Mouse (Mus musculus): ENCODE data around the gene Slc26a11.

The Slc26a11 gene

DNA sequence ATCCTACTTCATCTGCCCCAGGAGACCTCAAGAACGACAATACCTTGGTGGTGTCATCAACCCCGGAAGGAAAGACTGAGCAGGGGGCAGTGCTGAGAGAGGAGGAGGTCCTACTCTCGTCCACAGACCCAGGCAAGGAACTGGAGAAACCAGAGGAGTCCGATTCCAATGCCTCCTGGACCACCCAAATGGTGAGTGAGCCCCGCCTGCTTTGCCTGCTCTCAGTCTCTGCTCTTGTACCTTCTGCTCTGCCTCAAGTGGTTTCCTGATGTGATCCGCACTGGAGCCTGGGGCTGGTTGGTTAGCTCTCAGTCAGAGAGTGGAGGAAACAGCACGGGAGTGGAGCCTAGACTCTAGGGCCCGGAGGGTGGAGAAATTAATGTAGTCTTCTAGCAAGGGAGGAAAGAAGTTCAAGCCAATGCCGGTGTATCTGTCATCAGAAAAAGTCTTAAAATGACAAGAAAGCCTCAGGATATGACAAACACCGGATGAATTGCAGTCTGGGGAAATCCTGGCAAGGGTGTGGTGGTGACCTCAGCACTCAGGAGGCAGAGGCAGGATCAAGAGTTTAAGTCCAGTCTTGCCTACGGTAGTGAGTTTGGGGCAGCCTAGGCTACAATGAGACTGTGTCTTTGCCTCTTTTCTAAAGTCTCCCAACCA, 47.3 kb downstream of the Slc26a11 start:
- DNase-seq (ENCODE audit: low spot score in 2 of 2) = no peak

DNA sequence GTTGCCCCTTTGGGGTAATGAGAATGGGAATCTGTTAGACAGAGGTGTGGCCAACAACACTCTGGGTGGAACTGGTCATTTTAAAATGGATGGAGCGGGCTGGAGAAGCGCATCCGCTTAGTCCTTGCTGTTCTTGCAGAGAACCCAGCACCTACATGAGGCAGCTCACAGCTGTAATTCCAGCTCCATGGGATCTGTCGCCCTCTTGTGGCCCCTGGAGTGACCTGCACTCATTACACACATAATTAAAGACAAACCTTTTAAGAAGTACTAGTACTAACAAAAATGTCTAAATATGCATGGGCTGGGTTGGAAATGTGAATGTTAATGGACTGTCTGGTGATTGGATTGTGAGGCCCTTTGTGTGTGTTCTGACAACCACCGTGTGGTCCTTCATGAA, 49.3 kb downstream of the Slc26a11 start:
- DNase-seq (ENCODE audit: low spot score in 2 of 2) = no peak

DNA sequence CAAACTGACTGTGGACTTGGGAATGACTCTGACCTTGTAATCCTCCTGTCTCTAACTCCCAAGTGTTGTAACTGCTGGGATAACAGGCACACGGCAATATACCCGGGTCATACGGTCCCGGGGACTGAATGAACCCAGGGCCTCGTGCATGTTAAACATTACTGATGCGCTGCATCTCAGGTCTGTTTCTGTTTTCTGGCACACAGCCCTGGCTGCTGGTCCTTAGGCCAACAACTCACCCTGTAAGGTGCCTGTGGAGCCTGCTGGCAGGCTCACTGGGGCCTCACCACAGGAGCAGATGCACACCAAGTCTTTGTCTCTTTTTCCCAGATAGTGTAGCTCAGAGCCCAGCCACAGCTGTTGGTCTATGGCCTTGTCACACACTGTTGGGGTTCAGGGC, 52.0 kb downstream of the Slc26a11 start:
- no peak for DNase-seq (ENCODE audit: low spot score in 2 of 2)

DNA sequence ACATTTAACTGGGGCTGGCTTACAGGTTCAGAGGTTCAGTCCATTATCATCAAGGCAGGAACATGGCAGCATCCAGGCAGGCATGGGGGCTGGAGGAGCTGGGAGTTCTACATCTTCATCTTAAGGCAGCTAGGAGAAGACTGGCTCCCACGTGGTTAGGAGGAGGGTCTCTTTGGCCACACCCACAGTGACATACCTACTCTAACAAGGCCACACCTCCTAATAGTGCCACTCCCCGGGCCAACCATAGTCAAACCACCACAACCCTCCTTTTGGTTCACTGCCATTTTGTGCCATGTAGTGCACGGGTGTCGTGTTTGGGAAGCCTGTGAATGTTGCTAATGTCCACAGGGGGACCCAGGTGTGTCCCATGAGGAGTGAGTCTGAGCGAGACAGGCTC, 52.6 kb downstream of the Slc26a11 start:
- no peak for DNase-seq (ENCODE audit: low spot score in 2 of 2)

DNA sequence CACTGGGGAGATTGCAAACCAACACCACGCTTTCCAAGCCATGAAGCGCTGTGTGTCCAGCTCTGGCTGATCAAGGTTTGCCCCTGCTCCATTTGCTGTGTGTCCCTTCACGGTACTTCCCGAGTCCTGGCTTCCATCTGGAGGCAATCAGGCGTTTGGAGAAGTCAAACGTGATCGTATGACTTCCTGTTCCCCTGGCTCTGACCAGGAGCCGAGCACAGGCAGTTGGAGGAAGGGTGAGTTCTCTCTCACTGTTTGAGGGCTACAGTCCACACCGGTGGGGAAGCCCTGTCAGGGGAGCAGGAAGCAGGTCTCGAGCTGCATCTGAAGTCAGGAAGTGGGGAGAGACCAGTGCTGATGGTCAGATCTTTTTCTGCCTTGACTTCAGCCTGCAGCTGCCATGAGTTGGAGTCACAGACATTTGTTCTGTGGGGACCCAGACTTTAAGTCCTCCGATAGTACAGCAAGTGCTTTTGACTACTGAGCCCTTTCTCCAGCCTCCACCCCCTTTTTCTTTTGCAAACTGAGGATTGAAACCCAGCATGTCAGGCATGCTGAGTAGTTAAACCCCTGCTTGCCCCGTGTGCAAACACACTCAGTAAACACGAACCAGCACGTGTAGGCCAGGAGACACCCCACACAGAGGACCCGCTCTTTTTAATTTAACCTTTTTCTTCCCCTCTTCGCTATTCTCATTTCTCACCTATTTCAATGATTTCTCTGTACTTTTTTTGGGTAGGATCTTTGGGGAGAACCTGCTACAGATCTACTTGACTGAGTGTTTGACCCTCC, 64.2 kb downstream of the Slc26a11 start:
- DNase-seq (ENCODE audit: low spot score in 2 of 2) = no peak

DNA sequence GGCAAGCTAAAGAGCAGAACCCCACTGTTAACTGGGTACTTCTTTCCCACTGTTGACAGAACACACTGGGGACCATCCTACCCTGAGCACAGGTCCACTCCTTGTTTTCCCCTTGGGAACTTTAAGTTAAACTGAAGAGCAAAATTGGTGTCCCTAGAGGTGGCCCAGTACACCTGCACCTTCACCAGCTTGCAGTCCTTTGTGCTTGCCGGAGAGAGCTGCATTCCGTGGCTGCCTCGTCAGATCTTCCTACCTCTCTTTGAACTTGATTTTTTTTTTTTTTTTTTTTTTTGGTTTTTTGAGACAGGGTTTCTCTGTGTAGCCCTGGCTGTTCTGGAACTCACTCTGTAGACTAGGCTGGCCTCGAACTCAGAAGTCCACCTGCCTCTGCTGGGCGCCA, 65.1 kb downstream of the Slc26a11 start:
- no peak for DNase-seq (ENCODE audit: low spot score in 2 of 2)

DNA sequence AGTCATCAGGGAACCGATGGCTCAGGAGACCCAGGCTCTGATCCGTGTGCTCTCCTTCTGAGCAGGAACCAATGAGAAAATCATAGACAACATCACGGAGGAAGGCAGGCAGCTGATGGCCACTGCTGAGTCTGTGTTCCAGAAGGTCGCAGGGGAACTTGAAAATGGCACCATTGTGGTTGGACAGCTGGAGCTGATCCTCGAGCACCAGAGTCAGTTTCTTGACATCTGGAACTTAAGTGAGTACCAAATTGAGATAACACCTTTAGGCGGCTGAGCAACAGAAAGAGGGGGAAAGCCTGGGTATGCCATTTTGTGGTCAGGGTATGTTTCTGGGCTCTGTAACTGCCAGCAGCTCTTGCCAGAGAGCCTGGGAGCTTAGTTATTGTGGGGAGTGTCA, 72.1 kb downstream of the Slc26a11 start:
- DNase-seq (ENCODE audit: low spot score in 2 of 2) = no peak

DNA sequence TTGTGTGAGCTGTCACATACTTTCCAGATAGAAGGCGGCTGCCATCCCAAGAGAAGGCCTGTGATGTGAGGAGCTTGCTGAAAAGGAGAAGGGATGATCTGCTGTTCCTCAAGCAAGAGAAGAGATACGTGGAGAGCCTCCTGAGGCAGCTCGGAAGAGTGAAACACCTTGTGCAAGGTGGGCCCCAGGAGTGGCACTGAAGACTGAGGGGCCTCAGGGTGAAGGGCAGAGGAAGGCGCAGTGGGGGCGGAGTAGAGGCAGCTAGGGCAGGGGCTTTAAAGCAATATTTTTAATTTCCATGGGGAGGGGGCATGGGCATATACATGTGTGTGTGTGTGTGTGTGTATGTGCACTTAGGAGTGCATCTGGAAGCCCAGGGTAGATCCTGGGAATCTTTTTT, 72.6 kb downstream of the Slc26a11 start:
- DNase-seq (ENCODE audit: low spot score in 2 of 2) = no peak

DNA sequence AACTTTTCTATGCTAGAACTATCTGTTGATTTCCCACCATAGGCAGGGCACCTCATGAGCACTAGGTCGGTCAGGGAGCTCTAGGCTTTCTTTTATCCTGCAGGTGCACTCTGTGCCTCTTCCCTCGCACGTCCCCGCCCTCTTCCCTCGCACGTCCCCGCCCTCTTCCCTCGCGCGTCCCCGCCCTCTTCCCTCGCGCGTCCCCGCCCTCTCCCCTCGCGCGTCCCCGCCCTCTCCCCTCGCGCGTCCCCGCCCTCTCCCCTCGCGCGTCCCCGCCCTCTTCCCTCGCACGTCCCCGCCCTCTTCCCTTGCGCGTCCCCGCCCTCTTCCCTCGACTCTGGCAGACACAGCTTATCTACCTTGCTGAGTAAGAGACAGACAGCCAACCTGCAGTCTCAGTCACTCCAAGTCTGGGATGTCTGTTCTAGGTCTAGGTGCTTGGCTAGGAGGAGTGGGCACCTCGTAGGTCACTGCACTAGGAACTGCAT, 73.3 kb downstream of the Slc26a11 start:
- no peak for DNase-seq (ENCODE audit: low spot score in 2 of 2)

All from right cerebral cortex, postnatal 36 days (tissue).